Mouse (Mus musculus): Measurements from ENCODE around the gene Itga9.

DNA sequence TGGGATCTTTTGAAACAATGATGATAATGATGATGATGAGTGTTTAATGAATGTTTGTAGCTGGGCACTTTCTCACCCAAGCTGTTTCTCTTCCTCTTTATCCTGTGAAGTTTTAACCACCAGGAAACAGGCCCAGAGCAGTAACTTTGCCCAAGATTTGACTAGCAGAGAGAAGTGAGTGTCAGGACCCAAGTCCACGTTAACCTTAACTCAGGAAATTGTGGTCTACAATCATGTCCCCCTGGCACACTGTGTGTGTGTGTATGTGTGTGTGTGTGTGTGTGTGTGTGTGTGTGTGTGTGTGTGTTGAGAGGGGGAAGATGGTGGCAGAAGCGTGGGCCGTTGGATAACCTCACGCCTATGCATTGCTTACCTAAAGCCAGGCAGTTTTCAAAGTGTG is 120.1 kb downstream of the Itga9 start:
- TF ChIP-seq POLR2A (IDR thresholded peaks at IDR 0.05; ENCODE audit: insufficient read depth, low read depth, low read length) (no peak), CTCF (IDR thresholded peaks at IDR 0.05; ENCODE audit: insufficient read depth, low read depth, low read length) (no peak)

Data from olfactory bulb, adult 2 months (tissue).